Mouse (Mus musculus): ENCODE results near the gene Klk1b9.
"Not testable (repeated sequence)": the region's sequence is repeated elsewhere in the genome, so short reads cannot be mapped to it uniquely, and the experiment has no call there.

Klk1b9 gene

GRCm38 (mm10) chr7:43975761-43976160, at the start of gene Klk1b9:
Gene Klk1b9 (plus strand): TSS chr7:43976061.
- DNase-seq (ENCODE audit: low read depth, low spot score) = not testable (repeated sequence)

GRCm38 (mm10) chr7:43928521-43928920, 47.3 kb upstream of the Klk1b9 start:
- peak; percentile 23 for DNase-seq (ENCODE audit: low read depth, low spot score)

- no peak for DNase-seq (ENCODE audit: low read depth, low spot score)
Measured at GRCm38 (mm10) chr7:43932337-43932736, 43.5 kb upstream of the Klk1b9 start.

GRCm38 (mm10) chr7:43933440-43933839, 42.4 kb upstream of the Klk1b9 start, which contains the start of gene Klk15:
Gene Klk15 (plus strand): TSS chr7:43933740.
- DNase-seq (ENCODE audit: low read depth, low spot score) = no peak

GRCm38 (mm10) chr7:43934747-43935146, 41.1 kb upstream of the Klk1b9 start:
- DNase-seq (ENCODE audit: low read depth, low spot score) = no peak

DNA sequence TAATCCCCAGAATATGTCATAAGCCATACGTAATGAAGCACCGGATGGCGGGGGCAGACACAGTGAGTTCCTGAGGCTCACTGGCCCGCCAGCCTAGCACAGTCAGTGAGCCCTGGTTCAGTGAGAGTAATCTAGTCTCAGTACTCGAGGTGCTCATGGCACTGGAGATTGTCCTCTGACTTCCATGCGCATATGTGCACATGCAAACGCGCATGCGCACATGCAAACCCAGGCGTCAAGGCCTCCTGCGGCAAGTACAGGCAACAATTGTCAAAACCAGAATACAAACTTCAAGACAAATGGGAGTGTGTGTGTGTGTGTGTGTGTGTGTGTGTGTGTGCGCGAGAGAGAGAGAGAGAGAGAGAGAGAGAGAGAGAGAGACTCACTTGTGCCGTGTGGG, 39.3 kb upstream of the Klk1b9 start:
- peak; percentile 14 for DNase-seq (ENCODE audit: low read depth, low spot score)

DNA sequence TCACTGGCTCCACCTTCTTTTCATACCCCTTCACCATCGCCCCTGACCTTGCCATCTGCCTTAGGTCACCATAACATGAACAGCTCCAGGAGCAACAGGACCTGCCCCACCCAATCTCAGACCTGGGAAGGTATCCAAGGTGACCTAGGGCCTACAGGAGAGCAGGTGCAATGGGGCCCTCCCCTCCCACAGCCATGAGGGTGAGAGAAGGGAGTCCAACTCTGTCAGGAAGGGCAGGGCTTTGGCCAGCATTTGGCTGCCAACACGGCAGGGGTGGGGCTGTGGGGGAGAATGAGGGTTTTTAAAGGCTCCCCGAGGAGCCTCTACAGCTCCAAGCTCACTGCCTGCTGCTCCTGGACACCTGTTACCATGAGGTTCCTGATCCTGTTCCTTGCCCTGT, 33.6 kb upstream of the Klk1b9 start:
- not testable (repeated sequence) for DNase-seq (ENCODE audit: low read depth, low spot score)

GRCm38 (mm10) chr7:43944727-43945264, 31.1 kb upstream of the Klk1b9 start:
- no peak for DNase-seq (ENCODE audit: low read depth, low spot score)

- DNase-seq (ENCODE audit: low read depth, low spot score) = no peak
Measured at GRCm38 (mm10) chr7:43950364-43950763, 25.5 kb upstream of the Klk1b9 start, which contains the start of gene Klk1b8. Gene Klk1b8 (plus strand): TSS chr7:43950664.

- no peak for DNase-seq (ENCODE audit: low read depth, low spot score)
Measured at GRCm38 (mm10) chr7:43952703-43953102, 23.2 kb upstream of the Klk1b9 start.

- no peak for DNase-seq (ENCODE audit: low read depth, low spot score)
Measured at GRCm38 (mm10) chr7:43966451-43966850, 9.4 kb upstream of the Klk1b9 start, which contains the start of gene Klk1b1. Gene Klk1b1 (plus strand): TSS chr7:43966751.

DNA sequence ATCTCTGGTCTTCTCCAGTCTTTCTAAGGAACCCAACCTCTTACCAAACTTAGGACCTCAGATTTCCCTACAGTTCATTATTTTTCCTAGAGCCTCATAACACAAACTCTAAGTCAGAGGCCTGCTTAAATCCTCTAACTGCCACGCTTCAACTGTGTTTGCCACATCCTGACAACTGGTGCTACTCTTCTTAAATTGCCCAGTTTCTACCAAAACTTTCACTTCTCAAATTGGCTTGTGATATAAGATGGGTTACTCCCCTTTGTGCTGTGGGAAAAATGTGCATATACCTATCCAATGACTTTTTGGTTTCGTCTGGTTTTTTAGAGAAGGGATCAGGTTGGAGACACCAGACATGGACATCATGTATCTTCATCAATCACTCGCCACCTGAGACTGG, 8.8 kb upstream of the Klk1b9 start:
- no peak for DNase-seq (ENCODE audit: low read depth, low spot score)

DNA sequence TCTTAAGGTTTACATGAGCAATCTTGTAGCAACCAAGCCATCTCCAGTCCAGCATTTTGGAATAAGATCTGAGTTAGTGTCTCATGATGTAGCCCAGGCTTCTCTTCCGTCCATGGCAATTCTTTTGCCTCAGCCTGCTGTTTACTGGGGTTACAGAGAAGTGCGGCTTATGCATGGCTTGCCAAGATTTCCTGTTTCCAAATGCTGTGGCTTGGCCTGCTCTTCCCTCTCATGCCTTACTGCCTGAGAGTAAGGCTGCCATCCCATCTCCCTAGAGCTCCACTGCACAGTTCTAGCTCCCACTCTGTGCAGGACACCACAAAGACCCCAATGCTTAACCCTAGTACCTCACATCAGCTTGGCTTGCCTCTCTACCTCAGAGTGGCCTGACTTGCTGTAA, 8.2 kb upstream of the Klk1b9 start:
- DNase-seq (ENCODE audit: low read depth, low spot score) = no peak

DNA sequence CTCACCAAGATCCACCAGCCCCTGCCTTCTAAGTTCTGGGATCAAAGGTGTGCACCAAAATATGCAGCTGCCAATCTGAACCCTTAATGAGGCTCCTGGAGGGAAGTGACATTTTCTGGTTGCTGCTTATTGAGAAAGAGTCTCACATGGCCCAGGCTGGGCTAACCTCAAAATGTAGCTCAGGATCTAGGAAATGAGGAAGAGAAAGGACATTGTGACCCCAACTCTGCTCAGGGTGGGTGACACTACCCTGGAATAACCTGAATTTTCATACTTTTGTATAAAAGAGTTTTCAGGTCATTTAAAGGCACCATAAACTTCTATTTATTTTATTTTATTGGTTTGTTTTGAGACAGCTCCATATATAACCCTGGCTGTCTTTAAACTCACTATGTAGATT, 9.8 kb downstream of the Klk1b9 start:
- DNase-seq (ENCODE audit: low read depth, low spot score) = no peak

DNA sequence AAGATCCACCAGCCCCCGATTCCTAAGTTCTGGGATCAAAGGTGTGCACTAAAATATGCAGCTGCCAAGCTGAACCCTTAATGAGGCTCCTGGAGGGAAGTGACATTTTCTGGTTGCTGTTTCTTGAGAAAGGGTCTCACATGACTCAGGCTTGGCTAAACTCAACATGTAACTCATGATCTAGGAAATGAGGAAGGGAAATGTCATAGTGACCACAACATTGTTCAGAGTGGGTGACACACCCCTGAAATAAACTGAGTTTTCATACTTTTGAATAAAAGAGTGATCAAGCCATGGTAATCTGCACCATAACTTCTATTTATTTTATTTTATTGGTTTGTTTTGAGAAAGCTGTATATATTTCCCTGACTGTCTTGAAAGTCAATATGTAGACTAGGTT, 19.0 kb downstream of the Klk1b9 start:
- not testable (repeated sequence) for DNase-seq (ENCODE audit: low read depth, low spot score)

GRCm38 (mm10) chr7:43995577-43995976, 19.7 kb downstream of the Klk1b9 start, which contains the start of gene Klk1b11:
Gene Klk1b11 (plus strand): TSS chr7:43995877.
- not testable (repeated sequence) for DNase-seq (ENCODE audit: low read depth, low spot score)

DNA sequence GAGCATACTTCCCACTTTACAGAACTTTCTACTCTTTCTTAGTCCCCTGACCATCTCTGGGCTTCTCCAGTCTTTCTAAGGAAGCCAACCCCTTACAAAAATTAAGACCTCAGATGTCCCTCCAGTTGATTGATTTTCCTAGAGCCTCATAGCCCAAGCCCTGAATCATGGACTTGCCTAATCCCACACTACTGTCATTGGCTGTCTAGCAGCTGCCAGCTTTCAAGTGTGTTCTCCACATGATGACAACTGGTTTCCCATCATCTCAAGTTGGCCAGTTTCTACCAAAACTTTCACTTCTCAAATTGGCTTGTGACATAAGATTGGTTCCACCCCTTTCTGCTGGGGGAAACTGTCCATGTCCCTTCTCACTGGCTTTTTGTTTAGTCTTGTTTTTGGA, 29.0 kb downstream of the Klk1b9 start:
- DNase-seq (ENCODE audit: low read depth, low spot score) = no peak

GRCm38 (mm10) chr7:44011868-44012267, 36.0 kb downstream of the Klk1b9 start, which contains the start of gene Klk1b26:
Gene Klk1b26 (plus strand): TSS chr7:44012168.
- not testable (repeated sequence) for DNase-seq (ENCODE audit: low read depth, low spot score)

GRCm38 (mm10) chr7:44014666-44015065, 38.8 kb downstream of the Klk1b9 start:
- DNase-seq (ENCODE audit: low read depth, low spot score) = not testable (repeated sequence)

DNA sequence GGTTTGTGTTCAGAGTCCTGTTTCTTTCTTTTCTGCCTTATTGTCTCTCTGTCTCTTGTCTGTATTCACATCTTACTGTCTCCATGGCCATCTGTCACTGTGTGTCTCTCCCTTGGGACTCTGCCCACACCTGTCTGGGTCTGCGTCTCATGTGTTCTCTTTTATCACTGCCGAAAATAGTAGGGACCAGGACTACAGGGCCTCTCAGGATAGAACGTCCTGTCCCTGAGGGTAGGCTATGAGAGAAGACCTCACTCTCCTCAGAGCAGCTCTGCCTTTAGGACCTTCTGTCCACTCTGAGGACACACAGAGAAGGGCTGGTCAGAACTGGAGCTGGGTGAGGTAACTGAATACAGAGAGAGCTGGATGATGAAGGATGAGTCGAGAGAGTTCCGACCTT, 39.2 kb downstream of the Klk1b9 start:
- no peak for DNase-seq (ENCODE audit: low read depth, low spot score)

All from CD4-positive helper T cell, adult 2 months (primary cell).